Mouse (Mus musculus): ENCODE data around the gene Il15ra. TPM values are rescaled to one million over a fixed set of nuclear protein-coding genes. Genes with fewer than 3 reads are reported as not detected.
A peak's percentile ranks its signal among the peaks of the same experiment; 100 is the strongest.

Il15ra gene
- total RNA-seq, 2 experiments from 2014 or later: 41.5 to 58.8 TPM

GRCm38 (mm10) chr2:11778087-11778823, 73.2 kb downstream of the Il15ra start:
- DNase-seq: peak; percentile 92

Other genes with a start within 250 kb of the Il15ra start
- gene Pfkfb3, start 151.2 kb upstream of the Il15ra start, total RNA-seq (2021): 100 to 1,000 TPM; 107 to 116 TPM
- gene Rbm17, start 101.1 kb upstream of the Il15ra start, total RNA-seq (2021): 100 to 1,000 TPM; 116 to 118 TPM
- not detected for gene Gm17490, start 79.0 kb upstream of the Il15ra start, total RNA-seq (2021)
- under 1 TPM; 0.48 to 0.66 TPM for gene Il2ra, start 62.5 kb upstream of the Il15ra start, total RNA-seq (2021)
- gene Fbh1, start 72.3 kb downstream of the Il15ra start, total RNA-seq (2021): 100 to 1,000 TPM in 1 of 2 experiments, 10 to 100 TPM in 1; 92.3 to 120 TPM
- gene Ankrd16, start 72.6 kb downstream of the Il15ra start, total RNA-seq (2021): 10 to 100 TPM; 36.5 to 59.7 TPM

All from adrenal gland, postnatal 10 days (tissue).